Mouse (Mus musculus): ENCODE data around the gene Slc35g2. TPM values are rescaled to one million over a fixed set of nuclear protein-coding genes. Genes with fewer than 3 reads are reported as not detected.
A peak's percentile ranks its signal among the peaks of the same experiment; 100 is the strongest.

The Slc35g2 gene
- 1 to 10 TPM; 3.9 to 5.0 TPM for total RNA-seq (2021)
- 3.0 and 6.4 TPM in 2 replicates for polyA plus RNA-seq (2012; rRNA removed)
- long read RNA-seq, partial matches to known transcripts: 0 of 1 reads
- long read RNA-seq, other reads (novel, unspliced or antisense): 0 of 1 reads

DNA sequence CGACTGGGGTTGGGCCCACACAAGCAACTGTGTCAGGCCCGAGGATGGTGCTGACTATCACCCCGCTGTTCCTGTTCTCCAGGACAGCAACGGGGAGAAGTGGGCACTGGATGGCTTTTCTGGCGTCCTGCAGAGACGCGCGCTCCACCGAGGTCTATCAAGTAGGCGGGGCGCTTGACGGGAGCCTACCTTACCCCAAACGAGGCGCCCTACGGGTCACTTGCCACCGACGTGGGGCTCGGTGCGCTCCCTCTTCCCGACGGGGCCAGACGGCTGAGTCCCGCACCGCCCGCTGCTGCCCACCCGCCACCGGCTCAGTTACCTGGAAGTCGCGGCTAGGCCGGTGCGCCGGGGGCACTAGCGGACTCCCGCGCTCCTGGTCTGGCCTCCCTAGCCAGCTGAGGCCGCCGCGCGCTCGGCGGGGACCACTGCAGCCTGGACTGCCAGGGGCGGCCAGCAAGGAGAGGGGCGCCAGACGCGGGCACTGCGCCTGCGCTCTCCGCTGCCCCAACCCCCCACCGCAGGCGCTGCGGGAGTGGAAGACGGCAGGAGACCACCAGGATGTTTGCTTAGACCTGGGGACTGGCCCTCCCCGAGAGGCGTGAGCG is at the start of gene Slc35g2:
Gene Slc35g2, minus strand, starts transcription at position 465 of the 608 bp plus-strand sequence.
- H3K4me1 ChIP-seq (ENCODE audit: control insufficient read depth, insufficient read depth, low read length): peaks cover 2% of the 10 kb centered on the region
- peak within 1 kb of the TSS; percentile 63 for H3K9ac ChIP-seq (ENCODE audit: low read depth, low read length)
- TF ChIP-seq CTCF (IDR thresholded peaks at IDR 0.05): no peak
- no peak for TF ChIP-seq POLR2A (IDR thresholded peaks at IDR 0.05; ENCODE audit: insufficient read depth, low read depth, low read length)
- intact Hi-C loops (cut with DNase I): loop anchor here (2.0 kb wide), 2 partner anchors 26 to 50 kb away; no protein-coding TSS in a partner anchor
- H3K27ac ChIP-seq: peak within 1 kb of the TSS; percentile 34
- H3K79me2 ChIP-seq (replicated peaks; ENCODE audit: control insufficient read depth, insufficient read depth, low read length): peaks cover 2% of the 10 kb centered on the region
- DNase-seq: peak; percentile 40 to 49
- WGBS: 1% methylated on average over 55 of the region's 55 CpGs
- H3K27me3 ChIP-seq (ENCODE audit: control insufficient read depth, insufficient read depth, low read length): no peaks in the 10 kb centered on the region
- H3K4me3 ChIP-seq: peak within 1 kb of the TSS; percentile 59
- H3K36me3 ChIP-seq (ENCODE audit: control insufficient read depth, insufficient read depth, low read length): no peaks in the 10 kb centered on the region

DNA sequence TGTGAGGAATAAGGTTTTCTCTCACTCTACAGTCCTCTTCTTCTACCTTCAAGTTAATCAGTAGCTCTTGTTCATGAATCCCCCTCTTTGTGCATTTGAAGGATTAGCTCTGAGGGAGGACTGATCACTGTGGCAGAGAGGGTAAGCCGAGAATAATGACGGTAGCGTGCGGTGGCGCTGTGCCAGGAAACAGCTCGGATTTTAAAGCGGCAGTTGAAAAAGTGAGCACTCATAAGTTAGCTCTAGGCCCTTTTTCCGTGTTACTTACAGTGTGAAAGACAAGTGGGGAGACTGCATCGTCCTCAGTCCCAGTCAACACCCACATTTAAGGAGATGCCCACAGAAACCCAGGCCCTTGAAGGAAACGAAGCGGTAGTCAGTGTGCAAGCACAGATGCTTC is 46.1 kb upstream of the Slc35g2 start:
- Histone ChIP-seq H3K9ac (ENCODE audit: low read depth, low read length) (peak overlapping the region; percentile 8; the same call in 1 of the 2 replicates), H3K79me2 (replicated peaks; ENCODE audit: control insufficient read depth, insufficient read depth, low read length) (no peaks in the 10 kb centered on the region), H3K36me3 (ENCODE audit: control insufficient read depth, insufficient read depth, low read length) (no peaks in the 10 kb centered on the region), H3K4me1 (ENCODE audit: control insufficient read depth, insufficient read depth, low read length) (peaks cover 2% of the 10 kb centered on the region), H3K4me3 (no peak overlapping the region), H3K27ac (no peak overlapping the region), H3K27me3 (ENCODE audit: control insufficient read depth, insufficient read depth, low read length) (no peaks in the 10 kb centered on the region)
- peak; percentile 24 to 45 for DNase-seq
- 35% methylated on average over 11 of the region's 11 CpGs for WGBS
- intact Hi-C loops (cut with DNase I): no loop called here
- TF ChIP-seq POLR2A (IDR thresholded peaks at IDR 0.05; ENCODE audit: insufficient read depth, low read depth, low read length) (no peak), EP300 (IDR thresholded peaks at IDR 0.05; ENCODE audit: insufficient read depth, low read depth, low read length) (no peak), CTCF (IDR thresholded peaks at IDR 0.05) (no peak)

DNA sequence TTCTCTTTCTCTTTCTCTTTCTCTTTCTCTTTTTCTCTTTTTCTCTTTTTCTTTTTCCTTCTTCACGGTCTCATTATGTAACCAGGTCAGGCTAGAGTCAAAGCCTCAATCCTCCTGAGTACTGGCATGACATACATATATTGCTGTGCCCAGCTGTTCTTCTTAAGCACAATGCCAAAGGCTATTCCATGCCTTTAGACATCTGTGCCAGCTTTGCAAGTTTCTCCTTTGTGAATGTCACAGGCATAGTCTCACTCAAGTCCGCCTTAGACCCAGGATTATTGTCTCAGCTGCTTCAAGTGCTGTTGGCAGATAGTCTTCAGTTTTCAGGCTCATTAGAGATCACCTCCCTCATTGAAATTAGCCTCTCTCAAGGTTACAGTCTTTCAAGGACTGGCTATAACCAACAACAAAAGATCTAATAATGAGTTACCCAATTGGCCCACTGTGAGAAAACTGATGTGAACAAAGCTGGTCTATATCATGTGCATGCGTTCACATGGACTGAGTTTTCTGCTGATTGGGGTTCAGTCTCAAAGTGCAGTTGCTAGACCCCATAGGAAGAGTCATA is 42.7 kb upstream of the Slc35g2 start:
- Histone ChIP-seq H3K4me1 (ENCODE audit: control insufficient read depth, insufficient read depth, low read length) (peaks cover 2% of the 10 kb centered on the region), H3K27me3 (ENCODE audit: control insufficient read depth, insufficient read depth, low read length) (no peaks in the 10 kb centered on the region), H3K36me3 (ENCODE audit: control insufficient read depth, insufficient read depth, low read length) (no peaks in the 10 kb centered on the region), H3K9ac (ENCODE audit: low read depth, low read length) (no peak overlapping the region), H3K4me3 (no peak overlapping the region), H3K27ac (no peak overlapping the region), H3K79me2 (replicated peaks; ENCODE audit: control insufficient read depth, insufficient read depth, low read length) (no peaks in the 10 kb centered on the region)
- intact Hi-C loops (cut with DNase I): no loop called here
- TF ChIP-seq EP300 (IDR thresholded peaks at IDR 0.05; ENCODE audit: insufficient read depth, low read depth, low read length) (no peak), POLR2A (IDR thresholded peaks at IDR 0.05; ENCODE audit: insufficient read depth, low read depth, low read length) (no peak), CTCF (IDR thresholded peaks at IDR 0.05) (no peak)
- 87% methylated on average over 3 of the region's 3 CpGs for WGBS
- DNase-seq: no peak

GRCm38 (mm10) chr9:100605985-100606554 is 35.2 kb upstream of the Slc35g2 start:
- Histone ChIP-seq H3K4me1 (ENCODE audit: control insufficient read depth, insufficient read depth, low read length) (peaks cover 3% of the 10 kb centered on the region), H3K4me3 (no peak overlapping the region), H3K9ac (ENCODE audit: low read depth, low read length) (no peak overlapping the region), H3K79me2 (replicated peaks; ENCODE audit: control insufficient read depth, insufficient read depth, low read length) (no peaks in the 10 kb centered on the region), H3K27me3 (ENCODE audit: control insufficient read depth, insufficient read depth, low read length) (no peaks in the 10 kb centered on the region), H3K36me3 (ENCODE audit: control insufficient read depth, insufficient read depth, low read length) (no peaks in the 10 kb centered on the region), H3K27ac (no peak overlapping the region)
- intact Hi-C loops (cut with DNase I): no loop called here
- 39% methylated on average over 7 of the region's 7 CpGs for WGBS
- TF ChIP-seq EP300 (IDR thresholded peaks at IDR 0.05; ENCODE audit: insufficient read depth, low read depth, low read length) (no peak), POLR2A (IDR thresholded peaks at IDR 0.05; ENCODE audit: insufficient read depth, low read depth, low read length) (no peak), CTCF (IDR thresholded peaks at IDR 0.05) (no peak)
- DNase-seq: no peak

- no peak overlapping the region for H3K4me3 ChIP-seq
- no peak for DNase-seq
- no peaks in the 10 kb centered on the region for H3K36me3 ChIP-seq (ENCODE audit: control insufficient read depth, insufficient read depth, low read length)
- no peak for TF ChIP-seq EP300 (IDR thresholded peaks at IDR 0.05; ENCODE audit: insufficient read depth, low read depth, low read length)
- TF ChIP-seq CTCF (IDR thresholded peaks at IDR 0.05): no peak
- TF ChIP-seq POLR2A (IDR thresholded peaks at IDR 0.05; ENCODE audit: insufficient read depth, low read depth, low read length): no peak
- no peak overlapping the region for H3K9ac ChIP-seq (ENCODE audit: low read depth, low read length)
- peaks cover 3% of the 10 kb centered on the region for H3K4me1 ChIP-seq (ENCODE audit: control insufficient read depth, insufficient read depth, low read length)
- intact Hi-C loops (cut with DNase I): no loop called here
- no peak overlapping the region for H3K27ac ChIP-seq
- WGBS: 89% methylated on average over 1 of the region's 1 CpGs
- H3K79me2 ChIP-seq (replicated peaks; ENCODE audit: control insufficient read depth, insufficient read depth, low read length): no peaks in the 10 kb centered on the region
- no peaks in the 10 kb centered on the region for H3K27me3 ChIP-seq (ENCODE audit: control insufficient read depth, insufficient read depth, low read length)
Measured at GRCm38 (mm10) chr9:100605522-100605921, 34.6 kb upstream of the Slc35g2 start.

- intact Hi-C loops (cut with DNase I): no loop called here
- Histone ChIP-seq H3K4me1 (ENCODE audit: control insufficient read depth, insufficient read depth, low read length) (peaks cover 3% of the 10 kb centered on the region), H3K27ac (no peak overlapping the region), H3K9ac (ENCODE audit: low read depth, low read length) (no peak overlapping the region), H3K79me2 (replicated peaks; ENCODE audit: control insufficient read depth, insufficient read depth, low read length) (no peaks in the 10 kb centered on the region), H3K27me3 (ENCODE audit: control insufficient read depth, insufficient read depth, low read length) (no peaks in the 10 kb centered on the region), H3K4me3 (no peak overlapping the region), H3K36me3 (ENCODE audit: control insufficient read depth, insufficient read depth, low read length) (no peaks in the 10 kb centered on the region)
- DNase-seq: no peak
- TF ChIP-seq POLR2A (IDR thresholded peaks at IDR 0.05; ENCODE audit: insufficient read depth, low read depth, low read length) (no peak), EP300 (IDR thresholded peaks at IDR 0.05; ENCODE audit: insufficient read depth, low read depth, low read length) (no peak), CTCF (IDR thresholded peaks at IDR 0.05) (no peak)
- 72% methylated on average over 5 of the region's 5 CpGs for WGBS
Measured at GRCm38 (mm10) chr9:100603156-100603555, 32.3 kb upstream of the Slc35g2 start.

Data from heart, adult 2 months (tissue).